Mouse (Mus musculus): ENCODE data around the gene Gm20431. TPM values are rescaled to one million over a fixed set of nuclear protein-coding genes. Genes with fewer than 3 reads are reported as not detected.
A peak's percentile ranks its signal among the peaks of the same experiment; 100 is the strongest.

Gm20431 gene
- polyA plus RNA-seq, 1 experiment from 2014 or later: 5.4 TPM

DNA sequence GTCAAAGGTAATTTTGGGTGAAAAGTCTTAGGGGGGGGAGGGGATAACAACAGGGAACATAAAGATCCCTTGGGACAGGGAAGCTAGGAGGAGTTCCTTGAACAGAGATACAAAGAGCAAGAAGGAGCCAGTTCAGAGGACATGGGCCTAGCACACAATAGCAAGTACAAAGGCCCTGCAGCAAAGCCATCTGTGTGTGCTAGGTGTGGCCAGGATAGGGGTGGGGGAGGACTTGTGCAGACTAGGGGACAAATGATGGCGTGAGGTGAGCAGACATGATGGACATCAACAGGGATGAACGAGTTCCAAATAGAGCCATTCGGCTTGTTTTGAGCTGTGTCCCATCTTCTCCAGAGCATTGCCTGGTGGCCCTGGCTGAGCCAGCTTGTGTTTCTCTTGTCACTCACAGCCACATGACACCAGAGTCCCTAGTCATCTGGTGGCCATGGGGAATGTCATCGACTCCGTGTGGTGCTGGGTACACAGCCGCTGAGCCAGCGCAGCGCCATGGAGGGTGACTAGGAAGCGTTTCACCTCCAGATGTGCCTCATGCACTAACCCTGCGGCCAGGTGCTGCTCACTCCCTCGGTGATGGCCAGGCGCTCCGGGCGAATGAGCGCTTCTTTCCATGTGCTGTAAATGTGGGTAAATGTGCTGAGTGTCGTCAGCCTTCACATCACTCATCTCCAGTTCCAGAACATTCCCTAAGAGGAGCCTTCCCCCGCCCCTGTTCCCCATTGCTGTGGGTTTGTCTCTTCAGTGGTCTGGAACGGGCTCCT lies 89.7 kb downstream of the Gm20431 start:
- Histone ChIP-seq H3K9me3 (replicated peaks; ENCODE audit: control insufficient read depth, low read length) (no peaks in the 10 kb centered on the region), H3K27me3 (replicated peaks; ENCODE audit: control insufficient read depth, insufficient read depth, low read length) (no peaks in the 10 kb centered on the region), H3K4me1 (ENCODE audit: control insufficient read depth, insufficient read depth, low read length) (no peaks in the 10 kb centered on the region), H3K4me2 (ENCODE audit: low read length) (no peak overlapping the region), H3K27ac (ENCODE audit: low read depth, low read length) (no peak overlapping the region), H3K4me3 (ENCODE audit: low read depth, low read length) (no peak overlapping the region), H3K36me3 (ENCODE audit: control insufficient read depth, insufficient read depth, low read length) (no peaks in the 10 kb centered on the region), H3K9ac (ENCODE audit: low read length) (no peak overlapping the region)
- no peak for ATAC-seq
- DNase-seq (ENCODE audit: low spot score): no peak
- WGBS: 92% methylated on average over 18 of the region's 18 CpGs

DNA sequence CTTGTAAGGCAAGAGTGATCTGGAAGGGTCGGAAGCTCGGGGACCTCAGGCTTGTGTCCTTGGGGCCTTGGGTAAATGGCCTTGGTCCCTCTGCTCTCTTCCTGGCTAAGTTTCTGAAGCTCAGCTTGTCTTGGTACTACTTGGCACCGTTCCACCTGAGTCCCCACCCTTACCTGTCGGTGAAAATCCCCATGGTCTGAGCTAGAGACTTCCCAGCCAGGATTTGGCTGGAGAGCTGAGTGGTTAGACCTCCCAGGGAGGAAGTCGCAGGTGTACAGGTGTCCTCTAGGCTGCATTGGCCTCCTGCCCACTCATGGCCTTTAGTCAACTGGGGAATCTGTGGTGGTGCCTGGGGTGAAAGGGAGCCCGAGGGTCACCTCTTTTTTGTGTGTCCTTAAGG lies 90.5 kb downstream of the Gm20431 start:
- Histone ChIP-seq H3K27ac (ENCODE audit: low read depth, low read length) (no peak overlapping the region), H3K36me3 (ENCODE audit: control insufficient read depth, insufficient read depth, low read length) (no peaks in the 10 kb centered on the region), H3K4me1 (ENCODE audit: control insufficient read depth, insufficient read depth, low read length) (no peaks in the 10 kb centered on the region), H3K4me3 (ENCODE audit: low read depth, low read length) (no peak overlapping the region), H3K9ac (ENCODE audit: low read length) (no peak overlapping the region), H3K27me3 (replicated peaks; ENCODE audit: control insufficient read depth, insufficient read depth, low read length) (no peaks in the 10 kb centered on the region), H3K9me3 (replicated peaks; ENCODE audit: control insufficient read depth, low read length) (no peaks in the 10 kb centered on the region), H3K4me2 (ENCODE audit: low read length) (no peak overlapping the region)
- no peak for ATAC-seq
- DNase-seq (ENCODE audit: low spot score): no peak
- WGBS: 85% methylated on average over 6 of the region's 6 CpGs

DNA sequence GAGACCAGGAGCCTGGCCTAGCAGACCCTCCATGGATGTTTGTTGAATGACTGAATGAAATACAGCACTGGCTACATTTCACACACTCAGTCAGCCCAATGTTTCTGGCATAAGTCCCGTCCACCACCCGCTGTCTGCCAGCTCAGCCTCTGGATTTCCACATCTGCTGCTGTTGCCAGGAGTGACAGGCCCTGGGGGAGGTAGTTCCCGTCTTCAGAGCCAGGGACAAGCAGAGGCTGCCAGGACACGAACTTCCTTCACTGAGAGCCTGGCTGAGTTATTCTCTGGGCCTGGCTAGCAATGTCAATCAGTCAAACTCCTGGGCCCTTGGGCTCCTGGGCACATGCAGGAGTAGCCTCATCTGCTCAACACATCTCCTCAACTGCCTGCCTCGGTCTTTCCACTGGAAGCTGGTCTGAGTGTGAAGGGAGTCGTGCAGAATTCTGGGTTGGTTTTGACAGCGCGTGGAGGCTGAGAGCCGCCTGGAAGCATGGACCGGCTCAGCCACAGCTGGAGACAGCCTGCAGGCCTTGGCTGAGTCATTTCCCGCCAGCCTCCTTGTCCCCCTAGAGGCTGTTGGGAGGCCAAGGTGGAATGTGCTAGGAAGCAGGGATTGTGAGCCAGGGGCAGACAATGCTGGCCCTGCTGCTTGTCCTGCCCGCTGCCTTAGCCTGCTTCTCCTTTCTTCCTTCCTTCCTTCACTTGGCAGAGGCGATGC lies 91.2 kb downstream of the Gm20431 start:
- DNase-seq (ENCODE audit: low spot score): no peak
- no peaks in the 10 kb centered on the region for H3K27me3 ChIP-seq (replicated peaks; ENCODE audit: control insufficient read depth, insufficient read depth, low read length)
- no peak overlapping the region for H3K4me2 ChIP-seq (ENCODE audit: low read length)
- 64% methylated on average over 13 of the region's 13 CpGs for WGBS
- H3K9me3 ChIP-seq (replicated peaks; ENCODE audit: control insufficient read depth, low read length): no peaks in the 10 kb centered on the region
- H3K9ac ChIP-seq (ENCODE audit: low read length): no peak overlapping the region
- H3K4me1 ChIP-seq (ENCODE audit: control insufficient read depth, insufficient read depth, low read length): no peaks in the 10 kb centered on the region
- no peaks in the 10 kb centered on the region for H3K36me3 ChIP-seq (ENCODE audit: control insufficient read depth, insufficient read depth, low read length)
- ATAC-seq: no peak
- H3K27ac ChIP-seq (ENCODE audit: low read depth, low read length): no peak overlapping the region
- H3K4me3 ChIP-seq (ENCODE audit: low read depth, low read length): no peak overlapping the region

DNA sequence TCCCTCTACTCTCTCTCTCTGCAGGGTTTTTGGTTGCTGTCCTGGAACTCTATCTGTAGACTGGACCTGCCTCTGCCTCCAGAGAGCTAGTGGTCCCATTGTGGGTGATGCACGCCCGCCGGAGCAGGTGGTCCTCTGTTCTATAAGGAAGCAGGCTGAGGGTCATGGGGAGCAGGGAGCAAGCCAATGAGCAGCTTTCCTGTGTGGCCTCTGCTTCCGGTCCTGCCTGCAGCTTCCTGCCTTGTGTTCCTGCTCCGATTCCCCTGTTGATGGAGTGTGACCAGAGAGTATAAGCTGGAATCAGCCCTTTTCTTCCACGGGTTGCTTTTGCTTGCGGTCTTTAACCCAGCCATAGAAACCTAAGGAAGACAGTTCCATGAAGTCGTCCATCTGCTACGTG lies 93.2 kb downstream of the Gm20431 start:
- WGBS: 81% methylated on average over 9 of the region's 9 CpGs
- Histone ChIP-seq H3K4me2 (ENCODE audit: low read length) (no peak overlapping the region), H3K36me3 (ENCODE audit: control insufficient read depth, insufficient read depth, low read length) (no peaks in the 10 kb centered on the region), H3K4me1 (ENCODE audit: control insufficient read depth, insufficient read depth, low read length) (no peaks in the 10 kb centered on the region), H3K9ac (ENCODE audit: low read length) (no peak overlapping the region), H3K9me3 (replicated peaks; ENCODE audit: control insufficient read depth, low read length) (no peaks in the 10 kb centered on the region), H3K27ac (ENCODE audit: low read depth, low read length) (no peak overlapping the region), H3K4me3 (ENCODE audit: low read depth, low read length) (no peak overlapping the region), H3K27me3 (replicated peaks; ENCODE audit: control insufficient read depth, insufficient read depth, low read length) (no peaks in the 10 kb centered on the region)
- DNase-seq (ENCODE audit: low spot score) (no peak), ATAC-seq (no peak)

DNA sequence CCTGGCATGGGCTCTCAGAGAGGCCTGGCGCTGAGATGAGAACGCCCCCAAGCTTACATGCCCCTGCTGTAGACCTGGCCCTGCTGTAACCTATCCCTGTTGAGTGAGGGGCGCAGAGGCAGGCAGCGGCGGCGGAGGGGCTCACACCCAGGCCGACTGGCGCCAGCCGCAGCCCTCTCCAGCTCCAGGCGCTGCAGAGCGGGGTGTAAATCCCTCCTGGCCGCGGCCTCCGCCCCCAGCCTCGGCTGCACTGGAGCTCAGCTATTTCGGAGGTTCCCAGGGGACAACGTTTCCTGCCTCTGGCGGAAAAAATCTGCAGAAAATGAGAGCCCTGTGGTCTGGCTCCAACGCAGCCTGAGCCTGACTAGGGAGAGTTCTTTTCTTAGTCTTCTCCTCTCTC lies 95.6 kb downstream of the Gm20431 start:
- ATAC-seq (no peak), DNase-seq (ENCODE audit: low spot score) (no peak)
- no peaks in the 10 kb centered on the region for H3K36me3 ChIP-seq (ENCODE audit: control insufficient read depth, insufficient read depth, low read length)
- H3K27me3 ChIP-seq (replicated peaks; ENCODE audit: control insufficient read depth, insufficient read depth, low read length): no peaks in the 10 kb centered on the region
- H3K4me2 ChIP-seq (ENCODE audit: low read length): no peak overlapping the region
- H3K4me3 ChIP-seq (ENCODE audit: low read depth, low read length): no peak overlapping the region
- H3K4me1 ChIP-seq (ENCODE audit: control insufficient read depth, insufficient read depth, low read length): no peaks in the 10 kb centered on the region
- H3K9ac ChIP-seq (ENCODE audit: low read length): no peak overlapping the region
- H3K9me3 ChIP-seq (replicated peaks; ENCODE audit: control insufficient read depth, low read length): no peaks in the 10 kb centered on the region
- no peak overlapping the region for H3K27ac ChIP-seq (ENCODE audit: low read depth, low read length)
- 30% methylated on average over 19 of the region's 19 CpGs for WGBS

DNA sequence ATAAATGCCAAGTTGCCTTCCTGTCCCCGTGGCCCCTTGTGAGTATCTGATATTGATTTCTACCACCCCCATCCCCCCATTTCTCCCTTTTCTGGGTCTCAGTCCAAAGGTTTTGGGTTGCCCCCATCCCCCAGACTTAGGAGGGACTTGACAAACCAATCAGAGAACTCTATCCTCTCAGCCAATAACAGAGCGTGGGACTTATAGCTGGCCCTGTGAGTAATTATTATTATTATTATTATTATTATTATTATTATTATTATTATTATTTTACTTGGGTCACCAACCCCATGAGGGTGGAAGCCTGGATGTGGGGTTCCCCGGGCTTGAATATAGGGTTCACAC lies 96.0 kb downstream of the Gm20431 start:
- Histone ChIP-seq H3K9ac (ENCODE audit: low read length) (no peak overlapping the region), H3K36me3 (ENCODE audit: control insufficient read depth, insufficient read depth, low read length) (no peaks in the 10 kb centered on the region), H3K27ac (ENCODE audit: low read depth, low read length) (no peak overlapping the region), H3K27me3 (replicated peaks; ENCODE audit: control insufficient read depth, insufficient read depth, low read length) (no peaks in the 10 kb centered on the region), H3K9me3 (replicated peaks; ENCODE audit: control insufficient read depth, low read length) (no peaks in the 10 kb centered on the region), H3K4me3 (ENCODE audit: low read depth, low read length) (no peak overlapping the region), H3K4me1 (ENCODE audit: control insufficient read depth, insufficient read depth, low read length) (no peaks in the 10 kb centered on the region), H3K4me2 (ENCODE audit: low read length) (no peak overlapping the region)
- DNase-seq (ENCODE audit: low spot score): no peak
- no peak for ATAC-seq
- WGBS: 84% methylated on average over 3 of the region's 3 CpGs

DNA sequence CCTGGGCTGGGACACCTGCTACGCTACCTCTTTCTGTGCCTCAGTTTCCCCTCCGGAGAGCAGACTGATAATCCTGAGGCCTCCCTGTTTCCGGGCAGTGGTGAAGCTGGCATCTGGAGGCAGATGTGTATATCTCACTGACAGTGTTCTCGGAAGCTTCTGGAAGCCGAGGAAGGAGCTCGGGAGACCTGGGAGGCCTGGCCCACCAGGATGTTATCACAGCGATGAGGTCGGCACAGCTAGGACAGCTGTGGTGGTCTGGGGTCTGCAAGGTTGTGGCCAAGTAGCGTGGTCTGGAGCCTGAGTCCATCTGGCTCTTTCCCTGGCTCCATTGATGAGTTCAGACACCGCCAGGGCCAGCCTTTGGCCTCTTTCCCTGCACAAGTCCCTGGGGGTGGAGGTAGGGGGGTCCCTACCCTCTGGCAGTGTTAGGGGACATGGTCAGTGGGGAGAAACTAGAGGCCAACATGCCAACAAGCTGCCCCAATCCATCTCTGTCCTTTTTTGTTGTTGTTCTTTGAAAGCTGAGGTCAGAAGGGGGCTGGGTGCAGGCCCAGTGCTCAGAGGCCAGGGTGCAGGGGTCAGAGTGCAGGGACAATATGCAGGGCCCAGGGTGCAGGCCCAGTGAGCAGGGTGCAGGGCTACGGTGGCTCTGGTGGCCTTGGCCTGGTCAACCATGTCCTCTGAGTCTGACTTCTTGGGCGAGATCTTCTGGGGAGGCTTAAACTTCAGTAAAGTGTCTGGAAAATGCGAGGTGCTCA lies 96.6 kb downstream of the Gm20431 start:
- Histone ChIP-seq H3K9ac (ENCODE audit: low read length) (no peak overlapping the region), H3K4me3 (ENCODE audit: low read depth, low read length) (no peak overlapping the region), H3K27ac (ENCODE audit: low read depth, low read length) (no peak overlapping the region), H3K4me2 (ENCODE audit: low read length) (no peak overlapping the region), H3K4me1 (ENCODE audit: control insufficient read depth, insufficient read depth, low read length) (no peaks in the 10 kb centered on the region), H3K27me3 (replicated peaks; ENCODE audit: control insufficient read depth, insufficient read depth, low read length) (no peaks in the 10 kb centered on the region), H3K36me3 (ENCODE audit: control insufficient read depth, insufficient read depth, low read length) (no peaks in the 10 kb centered on the region), H3K9me3 (replicated peaks; ENCODE audit: control insufficient read depth, low read length) (no peaks in the 10 kb centered on the region)
- ATAC-seq (no peak), DNase-seq (ENCODE audit: low spot score) (no peak)
- WGBS: 93% methylated on average over 13 of the region's 13 CpGs

DNA sequence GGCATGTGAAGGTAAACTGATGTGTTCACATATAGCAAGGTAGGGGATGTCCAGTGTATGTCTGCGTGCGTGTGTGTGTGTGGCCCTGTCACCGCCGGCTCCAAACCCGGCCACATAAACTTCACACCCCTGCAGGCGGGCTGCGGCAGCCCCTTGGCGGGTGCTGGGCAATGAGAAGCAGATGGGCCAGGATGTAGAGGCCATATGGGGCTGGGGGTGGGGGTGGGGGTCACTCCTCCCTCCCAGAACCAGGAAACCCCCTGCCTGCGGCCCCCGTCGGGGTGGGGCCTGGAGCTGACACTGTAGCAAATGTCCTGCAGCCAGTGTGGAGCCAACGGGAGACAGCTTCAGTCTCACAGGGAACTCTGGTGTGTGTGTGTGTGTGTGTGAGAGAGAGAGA lies 97.6 kb downstream of the Gm20431 start:
- H3K9ac ChIP-seq (ENCODE audit: low read length): no peak overlapping the region
- H3K27ac ChIP-seq (ENCODE audit: low read depth, low read length): no peak overlapping the region
- WGBS: 47% methylated on average over 12 of the region's 12 CpGs
- no peaks in the 10 kb centered on the region for H3K36me3 ChIP-seq (ENCODE audit: control insufficient read depth, insufficient read depth, low read length)
- H3K27me3 ChIP-seq (replicated peaks; ENCODE audit: control insufficient read depth, insufficient read depth, low read length): no peaks in the 10 kb centered on the region
- peaks cover 3% of the 10 kb centered on the region; the same call in 1 of the 2 replicates for H3K4me1 ChIP-seq (ENCODE audit: control insufficient read depth, insufficient read depth, low read length)
- no peak overlapping the region for H3K4me3 ChIP-seq (ENCODE audit: low read depth, low read length)
- DNase-seq (ENCODE audit: low spot score): no peak
- no peaks in the 10 kb centered on the region for H3K9me3 ChIP-seq (replicated peaks; ENCODE audit: control insufficient read depth, low read length)
- peak; percentile 53 for ATAC-seq
- no peak overlapping the region for H3K4me2 ChIP-seq (ENCODE audit: low read length)

DNA sequence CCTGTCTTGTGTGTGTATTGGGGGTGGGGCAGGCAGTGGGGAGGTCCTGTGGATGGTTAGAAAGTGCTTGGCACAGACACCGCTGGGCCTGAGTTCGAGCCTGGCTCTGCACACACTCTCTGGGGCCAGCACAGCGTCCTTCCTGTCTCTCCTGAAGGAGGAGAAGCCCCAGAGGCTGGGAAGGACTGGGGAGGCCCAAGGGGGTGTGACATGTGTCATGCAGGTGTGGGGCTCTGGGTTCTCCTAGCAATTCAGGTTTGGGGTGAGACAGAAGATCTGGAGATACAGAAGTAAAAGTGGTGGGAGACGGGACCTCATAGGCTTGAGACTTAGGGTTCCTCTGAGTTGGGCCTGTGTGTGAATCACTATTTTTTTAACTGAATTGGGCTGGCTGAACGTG lies 98.3 kb downstream of the Gm20431 start:
- H3K4me3 ChIP-seq (ENCODE audit: low read depth, low read length): no peak overlapping the region
- WGBS: 90% methylated on average over 5 of the region's 5 CpGs
- no peaks in the 10 kb centered on the region for H3K27me3 ChIP-seq (replicated peaks; ENCODE audit: control insufficient read depth, insufficient read depth, low read length)
- peaks cover 3% of the 10 kb centered on the region; the same call in 1 of the 2 replicates for H3K4me1 ChIP-seq (ENCODE audit: control insufficient read depth, insufficient read depth, low read length)
- DNase-seq (ENCODE audit: low spot score) (no peak), ATAC-seq (no peak)
- no peak overlapping the region for H3K4me2 ChIP-seq (ENCODE audit: low read length)
- H3K36me3 ChIP-seq (ENCODE audit: control insufficient read depth, insufficient read depth, low read length): no peaks in the 10 kb centered on the region
- H3K9ac ChIP-seq (ENCODE audit: low read length): no peak overlapping the region
- no peaks in the 10 kb centered on the region for H3K9me3 ChIP-seq (replicated peaks; ENCODE audit: control insufficient read depth, low read length)
- H3K27ac ChIP-seq (ENCODE audit: low read depth, low read length): no peak overlapping the region

Measured in forebrain, embryonic 14.5 days (tissue).